19 mouse cellular contexts compared by ENCODE assay signal in the genomic region with DNA sequence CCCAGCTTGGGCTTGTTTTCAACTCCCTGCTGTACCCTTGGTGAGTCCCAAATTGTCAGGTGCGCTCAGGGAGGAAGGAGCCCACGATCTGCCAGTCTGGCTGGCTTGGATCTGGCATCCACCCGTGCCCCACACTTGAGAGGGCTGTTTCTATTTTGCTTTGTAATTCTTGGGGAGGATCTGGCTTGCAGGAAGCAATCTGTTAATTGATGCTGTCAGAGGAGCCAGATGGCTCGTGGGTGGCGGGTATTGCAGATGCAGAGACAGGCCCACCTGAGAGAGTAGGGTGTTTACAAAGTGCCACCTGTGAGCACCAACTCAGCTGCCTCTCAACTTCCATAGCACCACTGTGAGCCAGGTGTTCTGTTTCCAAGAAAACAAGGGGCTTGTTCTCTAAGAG.
DNase-seq lines count a peak whose midpoint lies in the region; ATAC-seq lines count a peak whose summit lies in the region.
"Had no signal": no experiment of that assay in that cellular context is flagged by ENCODE, and none has a peak within 500 bp of the region (broad histone marks: within the 10 kb centered on the region; RNA-seq: fewer than 3 reads in every experiment).

No protein-coding gene starts in this region.

- no peaks in the 10 kb centered on the region for H3K27me3 ChIP-seq in forebrain, embryonic 16.5 days (replicated peaks; ENCODE audit: control insufficient read depth, insufficient read depth, low read length)
- no peaks in the 10 kb centered on the region for H3K27me3 ChIP-seq in forebrain, embryonic 10.5 days (ENCODE audit: poor library complexity, severe bottlenecking)
- H3K27me3 ChIP-seq: embryonic facial prominence, embryonic 12.5 days; midbrain, embryonic 13.5 days had no signal

- no peak overlapping the region for H3K9ac ChIP-seq in forebrain, embryonic 16.5 days (replicated peaks; ENCODE audit: low read depth, low read length)
- H3K9ac ChIP-seq: embryonic facial prominence, embryonic 12.5 days; liver, postnatal 0 days; midbrain, embryonic 13.5 days had no signal

- no peaks in the 10 kb centered on the region for H3K36me3 ChIP-seq in forebrain, embryonic 16.5 days (ENCODE audit: control insufficient read depth, insufficient read depth)
- H3K36me3 ChIP-seq in forebrain, embryonic 10.5 days (replicated peaks): no peaks in the 10 kb centered on the region
- H3K36me3 ChIP-seq: embryonic facial prominence, embryonic 12.5 days; heart, embryonic 10.5 days; midbrain, embryonic 13.5 days had no signal

- H3K4me3 ChIP-seq in forebrain, embryonic 16.5 days (replicated peaks; ENCODE audit: low read length): no peak overlapping the region
- H3K4me3 ChIP-seq in forebrain, embryonic 10.5 days: no peak overlapping the region
- H3K4me3 ChIP-seq: embryonic facial prominence, embryonic 12.5 days; heart, embryonic 10.5 days; midbrain, embryonic 13.5 days had no signal

- H3K4me2 ChIP-seq in forebrain, embryonic 16.5 days (ENCODE audit: low read length): no peak overlapping the region
- H3K4me2 ChIP-seq: embryonic facial prominence, embryonic 12.5 days; midbrain, embryonic 13.5 days had no signal

- H3K9me3 ChIP-seq in forebrain, embryonic 16.5 days (ENCODE audit: control insufficient read depth, low read length): peaks cover 3% of the 10 kb centered on the region; the same call in 1 of the 2 replicates
- peaks cover 11% of the 10 kb centered on the region; the same call in 1 of the 2 replicates for H3K9me3 ChIP-seq in forebrain, embryonic 10.5 days
- H3K9me3 ChIP-seq: embryonic facial prominence, embryonic 12.5 days had no signal

- peaks cover 7% of the 10 kb centered on the region; the same call in 1 of the 2 replicates for H3K4me1 ChIP-seq in forebrain, embryonic 16.5 days (replicated peaks; ENCODE audit: control insufficient read depth, insufficient read depth, low read length)
- H3K4me1 ChIP-seq in forebrain, embryonic 10.5 days: no peaks in the 10 kb centered on the region
- H3K4me1 ChIP-seq: embryonic facial prominence, embryonic 12.5 days; heart, embryonic 10.5 days; midbrain, embryonic 13.5 days had no signal

- WGBS in forebrain, embryonic 16.5 days: 49% methylated on average over 5 of the region's 5 CpGs
- 86% methylated on average over 5 of the region's 5 CpGs for WGBS in forebrain, embryonic 10.5 days

- no peak for DNase-seq in forebrain, embryonic 10.5 days (ENCODE audit: extremely low spot score, low spot score)
- peak; percentile 19 to 26 for DNase-seq in frontal cortex, postnatal 14 days (ENCODE audit: low spot score in 2 of 2)
- DNase-seq in layer of hippocampus, adult 9-10 months (ENCODE audit: low spot score): peak; percentile 63
- DNase-seq in right cerebral cortex, adult 2 months (ENCODE audit: low spot score in 2 of 2): peak; percentile 77 to 80
- DNase-seq in gastrocnemius, postnatal 4 days (ENCODE audit: low spot score in 2 of 2): no peak
- no peak for DNase-seq in urinary bladder, adult 2 months (ENCODE audit: low spot score)
- DNase-seq in Muller cell, postnatal 12 days (ENCODE audit: inconsistent ontology term): no peak
- DNase-seq: adrenal gland, adult 8-10 months; cerebellum, adult 9-10 months; gastrocnemius, postnatal 10 days; heart, postnatal 36 days; kidney, adult 9 months; kidney, postnatal 4 days; liver, postnatal 0 days; thymus, adult 2 months had no signal

- H3K27ac ChIP-seq in forebrain, embryonic 16.5 days (ENCODE audit: low read length): peak overlapping the region; percentile 13; the same call in 1 of the 2 replicates
- H3K27ac ChIP-seq in forebrain, embryonic 10.5 days: no peak overlapping the region
- H3K27ac ChIP-seq: embryonic facial prominence, embryonic 12.5 days; heart, embryonic 10.5 days; midbrain, embryonic 13.5 days had no signal

- peak; percentile 45; the same call in 1 of the 2 replicates for ATAC-seq in forebrain, embryonic 16.5 days
- ATAC-seq: liver, postnatal 0 days; midbrain, embryonic 13.5 days had no signal

Comparison
In these comparisons a context has a peak if more than half of its experiments do, and no peak if none do; other contexts are left out.
1. DNase-seq: peak in frontal cortex, postnatal 14 days (2 of 2), layer of hippocampus, adult 9-10 months (single experiment) and right cerebral cortex, adult 2 months (2 of 2); none in forebrain, embryonic 10.5 days (single experiment), gastrocnemius, postnatal 4 days (0 of 2), urinary bladder, adult 2 months (single experiment) and Muller cell, postnatal 12 days (single experiment).